Mouse (Mus musculus) midbrain, embryonic 11.5 days (tissue): ENCODE measurements around the gene Slc25a27. TPM values are rescaled to one million over a fixed set of nuclear protein-coding genes. Genes with fewer than 3 reads are reported as not detected.
A peak's percentile ranks its signal among the peaks of the same experiment; 100 is the strongest.

Experiments used
- ATAC-seq: fragments of 200-750 bp; cut with Nextera tagmentation; 2 replicates; pipeline ENCODE4 v1.8.0; 2017; ENCODE audit warnings: moderate TSS enrichment, moderate library complexity; ENCODE audit not compliant: low FRiP score
- DNase-seq: peaks from one replicate; pipeline ENCODE4 v3.0.0; 2015; ENCODE audit warnings: low spot score; ENCODE audit errors: missing footprints
- H3K27ac ChIP-seq: fragments of 300-500 bp; sonication (generic); 2 replicates; pipeline ENCODE4 v1.5.1; 2014; ENCODE audit warnings: low read depth, low read length
- H3K27me3 ChIP-seq: fragments of 300-500 bp; sonication (generic); 2 replicates; pipeline ENCODE4 v1.6.1; 2014; ENCODE audit warnings: mild to moderate bottlenecking, low read length, moderate library complexity, mixed read lengths; ENCODE audit not compliant: control insufficient read depth, insufficient read depth
- H3K36me3 ChIP-seq: fragments of 300-500 bp; sonication (generic); 2 replicates; pipeline ENCODE4 v1.6.1; 2014; ENCODE audit warnings: mild to moderate bottlenecking, low read length, moderate library complexity, mixed read lengths; ENCODE audit not compliant: control insufficient read depth, insufficient read depth
- H3K4me1 ChIP-seq: fragments of 300-500 bp; sonication (generic); 2 replicates; pipeline ENCODE4 v1.6.1; 2014; ENCODE audit warnings: low read length; ENCODE audit not compliant: control insufficient read depth, insufficient read depth
- H3K4me2 ChIP-seq: fragments of 300-500 bp; sonication (generic); 2 replicates; pipeline ENCODE4 v1.6.1; 2014; ENCODE audit warnings: mild to moderate bottlenecking, moderate library complexity
- H3K4me3 ChIP-seq: fragments of 300-500 bp; sonication (generic); 2 replicates; pipeline ENCODE4 v1.5.1; 2014; ENCODE audit warnings: low read depth, low read length
- H3K9ac ChIP-seq: fragments of 300-500 bp; sonication (generic); 2 replicates; pipeline ENCODE4 v1.6.1; 2014; ENCODE audit warnings: low read length
- H3K9me3 ChIP-seq: fragments of 300-500 bp; sonication (generic); 2 replicates; pipeline ENCODE4 v1.6.1; 2016; ENCODE audit warnings: low read length; ENCODE audit not compliant: control insufficient read depth
- WGBS: fragments of 180-500 bp; shearing (Covaris S2); extraction: QIAGEN DNeasy Blood & Tissue Kit; methylation state at CpG from one replicate; pipeline ENCODE4 v1.1.7; 2014; 5-methylcytosine and 5-hydroxymethylcytosine counted together
- polyA plus RNA-seq: library from polyadenylated mRNA; unstranded; fragments of >200 nt; fragmentation: Nextera tagmentation; extraction: Ambion mirVana; gene quantifications from 2 replicates; pipeline ENCODE4 v1.2.1, GENCODE M21; 2014

Gene Slc25a27
- polyA plus RNA-seq, 1 experiment from 2014 or later = 26.8 TPM

DNA sequence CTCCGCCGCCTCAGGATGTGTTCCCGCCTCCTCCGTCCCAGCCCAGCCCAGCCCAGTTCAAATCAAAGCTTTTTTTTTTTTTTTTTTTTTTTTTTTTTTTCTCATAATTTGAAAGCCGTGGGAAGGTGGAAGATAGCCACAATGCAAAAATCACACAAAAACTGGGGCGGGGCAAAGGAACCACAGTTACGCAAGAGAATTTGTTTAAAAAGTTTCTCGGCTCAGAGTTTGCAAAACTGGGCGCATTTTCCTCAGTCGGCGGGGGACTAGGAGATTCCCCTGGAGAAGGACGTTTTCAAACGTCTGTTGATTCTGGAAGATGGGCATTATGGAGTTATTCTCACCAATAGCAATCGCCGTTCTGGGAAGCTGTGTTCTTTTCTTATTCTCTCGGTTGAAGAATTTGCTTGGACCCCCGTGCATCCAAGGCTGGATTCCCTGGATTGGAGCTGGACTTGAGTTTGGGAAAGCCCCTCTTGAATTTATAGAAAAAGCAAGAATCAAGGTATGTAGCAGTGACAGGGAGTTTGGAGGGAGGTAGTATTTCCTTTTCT lies 353 bp upstream of the Slc25a27 start, which contains the start of gene Cyp39a1:
Cyp39a1 (plus strand) TSS at position 136 of the 554 bp plus-strand sequence.
- Histone ChIP-seq H3K4me2 (peak within 1 kb of the TSS; percentile 77), H3K9me3 (no peaks in the 10 kb centered on the region), H3K4me1 (peaks cover 12% of the 10 kb centered on the region), H3K9ac (peak within 1 kb of the TSS; percentile 94), H3K27ac (no peak within 1 kb of the TSS), H3K4me3 (peak within 1 kb of the TSS; percentile 88), H3K27me3 (no peaks in the 10 kb centered on the region), H3K36me3 (no peaks in the 10 kb centered on the region)
- DNase-seq (peak; percentile 92), ATAC-seq (peak; percentile 4; the same call in 1 of the 2 replicates)
- under 1% methylated on average over 17 of the region's 17 CpGs for WGBS

DNA sequence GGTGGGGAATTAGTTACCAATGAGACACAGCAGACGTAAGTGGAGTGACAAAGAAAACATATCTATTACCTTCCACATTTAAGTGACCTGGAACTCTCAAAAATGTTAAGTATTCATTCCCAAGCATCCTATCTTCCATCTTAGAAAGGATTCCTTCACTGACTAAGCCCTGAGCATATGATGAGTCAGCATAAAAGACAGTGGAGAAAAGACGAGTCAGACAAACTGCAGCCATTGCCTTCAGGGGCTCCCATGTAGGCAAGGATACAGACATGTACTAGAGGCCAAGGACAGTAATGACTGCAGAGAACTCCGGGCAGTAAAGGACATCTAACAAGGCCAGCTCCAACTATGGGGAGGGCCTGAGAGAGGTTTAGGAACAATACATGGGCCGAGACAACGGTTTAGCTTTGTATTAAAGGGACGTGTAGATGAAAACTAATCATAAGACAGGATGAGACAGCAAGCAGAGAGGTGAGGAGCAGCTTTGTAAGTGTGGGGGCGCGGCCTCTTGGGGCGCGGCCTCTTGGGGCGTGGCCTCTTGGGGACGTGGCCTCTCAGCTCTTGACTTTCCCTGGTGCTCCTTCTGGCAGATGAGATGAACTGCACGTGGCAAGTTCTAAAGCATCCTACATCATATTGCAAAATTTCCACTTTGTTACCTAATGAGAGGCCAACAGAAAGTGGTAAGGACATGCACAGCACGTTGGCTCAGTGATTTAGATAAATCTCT lies 15.5 kb downstream of the Slc25a27 start:
- no peak for ATAC-seq
- no peak for DNase-seq
- WGBS = 73% methylated on average over 14 of the region's 14 CpGs
- peaks cover 8% of the 10 kb centered on the region; the same call in 1 of the 2 replicates for H3K36me3 ChIP-seq
- H3K4me2 ChIP-seq = no peak overlapping the region
- H3K9me3 ChIP-seq = no peaks in the 10 kb centered on the region
- no peaks in the 10 kb centered on the region for H3K27me3 ChIP-seq
- no peak overlapping the region for H3K27ac ChIP-seq
- no peak overlapping the region for H3K4me3 ChIP-seq
- no peaks in the 10 kb centered on the region for H3K4me1 ChIP-seq
- H3K9ac ChIP-seq = no peak overlapping the region

DNA sequence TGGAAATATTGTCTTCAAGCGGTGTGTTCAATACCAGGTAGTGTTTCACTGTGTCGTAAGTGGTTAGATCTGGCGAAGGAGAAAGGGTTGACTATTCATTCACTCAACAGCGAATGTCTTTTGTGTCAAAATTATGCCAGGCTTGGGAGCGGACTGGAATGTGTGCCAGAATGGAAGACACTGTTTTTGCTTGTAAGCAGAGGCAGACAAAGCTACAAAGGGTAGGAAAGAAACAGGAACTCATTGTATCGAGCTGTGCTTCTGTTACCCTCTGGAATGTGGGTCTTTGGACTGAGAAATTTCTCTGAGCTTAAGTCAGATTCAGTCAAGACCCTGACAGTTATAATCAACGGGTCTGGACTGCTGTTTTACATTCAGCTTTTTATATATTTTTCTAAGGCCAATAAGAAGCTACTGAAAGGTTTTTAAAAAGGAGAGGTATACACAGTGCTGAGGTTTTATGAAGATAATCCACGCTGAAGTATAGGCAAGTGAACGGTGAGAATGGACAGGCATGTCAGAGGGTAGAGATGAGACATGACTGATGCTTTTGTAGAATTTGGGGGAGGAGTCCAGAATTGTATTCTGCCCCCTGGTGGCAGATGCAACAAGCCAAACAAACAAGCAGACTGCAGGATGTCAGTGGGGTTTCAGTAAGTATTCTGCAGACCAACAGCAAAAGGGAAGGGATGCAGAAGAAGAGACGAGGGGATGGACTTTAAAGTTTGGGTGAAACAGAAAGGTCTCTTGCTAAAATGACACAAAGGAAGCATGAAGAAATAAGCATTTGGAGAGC lies 17.2 kb downstream of the Slc25a27 start:
- WGBS = 87% methylated on average over 10 of the region's 10 CpGs
- Histone ChIP-seq H3K9ac (no peak overlapping the region), H3K9me3 (no peaks in the 10 kb centered on the region), H3K27ac (no peak overlapping the region), H3K36me3 (peaks cover 12% of the 10 kb centered on the region; the same call in 1 of the 2 replicates), H3K4me2 (no peak overlapping the region), H3K4me1 (no peaks in the 10 kb centered on the region), H3K4me3 (no peak overlapping the region), H3K27me3 (no peaks in the 10 kb centered on the region)
- ATAC-seq (no peak), DNase-seq (no peak)

DNA sequence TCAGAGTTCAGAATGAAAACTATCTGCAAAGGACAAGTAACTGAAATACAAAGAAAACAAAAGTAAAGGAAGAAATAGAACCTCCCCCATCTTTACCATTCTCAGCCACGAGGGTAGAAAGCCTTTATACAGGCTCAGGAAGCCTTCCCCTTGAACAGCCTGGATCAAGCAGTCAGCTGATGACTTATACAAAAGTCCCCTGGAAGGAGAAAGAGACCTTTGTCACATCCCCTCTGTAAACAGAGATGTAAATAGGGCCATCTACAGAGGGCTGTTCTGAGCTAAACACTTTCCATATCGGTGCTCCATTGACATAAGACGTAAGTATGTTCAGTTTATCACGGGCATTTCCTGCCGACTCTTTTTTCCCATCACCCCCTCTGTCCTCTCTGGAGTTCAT lies 20.1 kb downstream of the Slc25a27 start:
- Histone ChIP-seq H3K9ac (no peak overlapping the region), H3K36me3 (peaks cover 21% of the 10 kb centered on the region; the same call in 1 of the 2 replicates), H3K9me3 (no peaks in the 10 kb centered on the region), H3K4me1 (no peaks in the 10 kb centered on the region), H3K4me2 (no peak overlapping the region), H3K27ac (no peak overlapping the region), H3K4me3 (no peak overlapping the region), H3K27me3 (no peaks in the 10 kb centered on the region)
- no peak for DNase-seq
- peak; percentile 64; the same call in 1 of the 2 replicates for ATAC-seq
- WGBS = 64% methylated on average over 5 of the region's 5 CpGs

DNA sequence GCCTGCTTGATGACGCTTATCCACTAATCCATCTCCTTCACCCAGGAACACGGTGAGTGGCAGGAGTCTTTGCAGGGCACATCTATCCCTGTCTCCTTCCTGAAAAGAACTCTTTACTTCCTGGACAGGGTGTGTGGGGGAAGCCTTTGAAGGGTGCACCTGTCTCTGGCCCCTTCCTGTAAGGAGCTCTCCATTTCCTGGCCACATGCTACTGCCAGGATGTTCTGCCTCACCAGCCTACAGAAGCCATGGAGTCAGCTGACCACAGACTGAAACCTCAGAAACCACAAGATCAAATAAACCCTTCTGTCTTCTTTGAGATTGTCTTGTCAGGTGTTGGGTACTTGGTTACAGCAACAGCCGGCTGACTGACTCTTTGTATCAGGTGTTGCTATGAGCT lies 21.9 kb downstream of the Slc25a27 start:
- no peaks in the 10 kb centered on the region for H3K27me3 ChIP-seq
- no peak overlapping the region for H3K27ac ChIP-seq
- H3K9ac ChIP-seq = no peak overlapping the region
- DNase-seq (no peak), ATAC-seq (no peak)
- 93% methylated on average over 3 of the region's 3 CpGs for WGBS
- no peaks in the 10 kb centered on the region for H3K9me3 ChIP-seq
- H3K36me3 ChIP-seq = peaks cover 20% of the 10 kb centered on the region; the same call in 1 of the 2 replicates
- H3K4me2 ChIP-seq = no peak overlapping the region
- no peak overlapping the region for H3K4me3 ChIP-seq
- H3K4me1 ChIP-seq = no peaks in the 10 kb centered on the region

DNA sequence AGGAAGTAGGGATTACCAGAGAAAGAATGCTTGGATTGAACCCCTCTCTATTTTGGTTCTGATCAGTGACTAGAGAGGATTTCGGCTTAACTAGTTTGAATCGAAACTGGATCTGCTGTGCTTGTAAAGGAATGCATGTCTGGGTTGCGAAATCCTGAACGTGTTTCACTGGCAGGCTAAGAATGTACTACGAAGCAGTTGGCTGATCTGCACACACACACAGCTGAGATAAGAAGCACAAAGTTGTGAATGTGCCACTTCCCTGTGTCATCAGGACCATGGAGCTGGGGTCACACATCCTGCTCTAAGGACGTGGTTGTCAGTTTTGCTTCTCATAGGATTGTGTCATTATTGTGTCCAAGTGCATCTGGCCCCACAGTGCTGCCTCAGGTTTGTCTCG lies 22.6 kb downstream of the Slc25a27 start:
- DNase-seq (no peak), ATAC-seq (no peak)
- no peak overlapping the region for H3K9ac ChIP-seq
- no peaks in the 10 kb centered on the region for H3K9me3 ChIP-seq
- H3K27ac ChIP-seq = no peak overlapping the region
- no peak overlapping the region for H3K4me2 ChIP-seq
- H3K4me3 ChIP-seq = no peak overlapping the region
- H3K36me3 ChIP-seq = peaks cover 20% of the 10 kb centered on the region; the same call in 1 of the 2 replicates
- H3K4me1 ChIP-seq = no peaks in the 10 kb centered on the region
- 74% methylated on average over 7 of the region's 7 CpGs for WGBS
- no peaks in the 10 kb centered on the region for H3K27me3 ChIP-seq

DNA sequence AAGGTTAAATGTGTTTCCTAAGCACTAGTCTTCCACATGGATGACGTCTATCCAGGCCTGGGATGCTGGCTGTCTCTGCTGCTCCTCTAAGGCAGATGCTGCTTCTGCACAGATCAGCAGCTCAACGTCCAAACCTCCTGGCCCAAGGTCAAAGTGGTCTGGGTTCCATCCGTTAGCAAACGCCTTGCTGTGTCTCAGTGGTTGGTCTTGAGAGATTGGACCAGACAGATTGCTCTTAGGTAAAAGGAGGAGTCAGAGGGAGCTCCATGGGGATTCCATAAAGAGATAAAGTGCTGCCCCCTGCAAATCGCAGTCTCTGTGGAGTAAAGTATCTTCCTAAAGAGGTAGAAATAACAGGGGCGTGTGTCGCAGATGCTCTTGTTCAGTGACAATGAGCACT lies 23.8 kb downstream of the Slc25a27 start:
- H3K9me3 ChIP-seq = no peaks in the 10 kb centered on the region

DNA sequence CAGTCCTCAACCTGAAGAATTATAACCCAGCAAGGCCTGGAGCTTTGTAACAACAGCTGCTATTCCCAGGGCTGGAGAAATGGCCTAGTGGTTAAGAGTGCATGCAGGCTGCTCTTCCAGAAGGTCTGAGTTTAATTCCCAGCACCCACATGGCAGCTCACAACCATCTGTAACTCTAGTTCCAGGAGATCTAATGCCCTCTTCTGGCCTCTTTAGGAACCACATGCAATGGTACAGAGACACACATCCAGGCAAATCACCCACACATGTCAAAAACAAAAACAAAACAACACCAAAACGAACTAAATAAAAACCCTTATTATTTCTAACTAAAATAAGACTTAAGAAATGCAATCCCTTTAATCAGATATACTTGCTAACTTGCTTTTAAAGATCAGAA lies 26.2 kb downstream of the Slc25a27 start:
- DNase-seq = no peak
- no peaks in the 10 kb centered on the region for H3K4me1 ChIP-seq
- H3K36me3 ChIP-seq = peaks cover 14% of the 10 kb centered on the region; the same call in 1 of the 2 replicates
- no peaks in the 10 kb centered on the region; the same call in 1 of the 2 replicates for H3K9me3 ChIP-seq
- no peak overlapping the region for H3K4me3 ChIP-seq
- H3K27ac ChIP-seq = no peak overlapping the region
- WGBS = 72% methylated on average over 1 of the region's 1 CpGs
- no peaks in the 10 kb centered on the region for H3K27me3 ChIP-seq
- ATAC-seq = no peak
- no peak overlapping the region for H3K9ac ChIP-seq
- no peak overlapping the region for H3K4me2 ChIP-seq

More for the DNA sequence above, 23.8 kb downstream of the Slc25a27 start:
- Histone ChIP-seq H3K9ac (no peak overlapping the region), H3K36me3 (peaks cover 20% of the 10 kb centered on the region; the same call in 1 of the 2 replicates), H3K4me1 (no peaks in the 10 kb centered on the region), H3K4me3 (no peak overlapping the region), H3K4me2 (no peak overlapping the region), H3K27me3 (no peaks in the 10 kb centered on the region), H3K27ac (no peak overlapping the region)
- ATAC-seq (no peak), DNase-seq (no peak)
- 82% methylated on average over 7 of the region's 7 CpGs for WGBS
